Mouse (Mus musculus): ENCODE measurements around the gene Tyw5.

GRCm38 (mm10) chr1:57376806-57377205 is 30.1 kb downstream of the Tyw5 start:
- TF ChIP-seq CTCF (IDR thresholded peaks at IDR 0.05; ENCODE audit: low read depth, low read length) (no peak), TAL1 (conservative IDR thresholded peaks at IDR 0.05; ENCODE audit: low read depth, low read length) (no peak), GATA1 (IDR thresholded peaks at IDR 0.05; ENCODE audit: borderline replicate concordance, low read length) (no peak)
